Mouse (Mus musculus) T-cell, adult 66 days (primary cell): ENCODE data around the gene Tacr3. TPM values are rescaled to one million over a fixed set of nuclear protein-coding genes. Genes with fewer than 3 reads are reported as not detected.

Experiments
- total RNA-seq, 2 experiments: library from RNA; stranded (reverse); gene quantifications; 3 replicates in 1 of 2; 4 replicates in 1 of 2; pipeline ENCODE4 v1.2.4; 2023

Tacr3 gene
- total RNA-seq = not detected

GRCm38 (mm10) chr3:134828875-134829530, at the start of gene Tacr3:
TSS of gene Tacr3 (plus strand) at chr3:134829007.

